Mouse (Mus musculus): ENCODE data around the gene Cacnb3.

Cacnb3 gene

DNA sequence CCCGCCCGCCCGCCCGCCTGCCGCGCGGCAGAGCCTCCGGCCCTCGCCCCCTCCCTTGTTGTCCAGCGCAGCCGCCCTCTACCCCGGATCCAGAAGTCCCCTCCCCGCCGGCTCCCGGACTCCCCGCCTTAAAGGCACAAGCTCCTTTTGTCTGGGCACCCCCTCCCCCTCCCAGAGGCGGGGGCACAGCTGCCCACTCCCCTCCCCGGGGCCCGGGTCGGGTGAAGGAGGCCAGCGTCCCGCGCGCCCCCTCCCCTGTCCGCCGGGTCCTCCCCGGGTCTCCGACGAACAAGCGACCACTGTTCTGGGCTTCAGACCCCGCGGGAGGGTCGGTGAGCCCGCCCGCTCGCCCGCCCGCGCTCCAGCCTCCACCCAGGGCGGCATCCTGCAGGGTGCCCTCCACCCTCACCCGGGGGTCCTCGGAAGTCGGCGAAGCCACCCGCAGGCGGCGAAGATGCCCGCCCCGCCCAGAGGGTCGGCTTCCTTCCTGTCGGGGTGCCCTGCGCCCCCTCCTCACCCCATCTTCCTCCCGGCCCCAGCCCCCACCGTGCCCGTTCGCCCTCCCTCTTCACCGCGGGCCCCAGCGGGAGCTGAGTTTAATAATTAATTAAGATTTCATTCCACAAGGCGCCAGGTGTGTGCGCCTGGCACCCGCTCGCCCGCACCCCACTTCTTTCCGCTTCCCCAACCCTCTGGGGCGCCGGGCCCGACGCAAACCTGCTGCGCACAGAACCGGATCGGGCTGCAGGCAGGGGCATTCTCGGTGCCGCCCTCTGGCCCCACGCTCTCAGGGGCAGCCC, 21.1 kb upstream of the Cacnb3 start, which contains the start of gene Adcy6:
Adcy6 (minus strand) TSS at position 746 of the 800 bp plus-strand sequence.
- DNase-seq (ENCODE audit: low read depth) = no peak

DNA sequence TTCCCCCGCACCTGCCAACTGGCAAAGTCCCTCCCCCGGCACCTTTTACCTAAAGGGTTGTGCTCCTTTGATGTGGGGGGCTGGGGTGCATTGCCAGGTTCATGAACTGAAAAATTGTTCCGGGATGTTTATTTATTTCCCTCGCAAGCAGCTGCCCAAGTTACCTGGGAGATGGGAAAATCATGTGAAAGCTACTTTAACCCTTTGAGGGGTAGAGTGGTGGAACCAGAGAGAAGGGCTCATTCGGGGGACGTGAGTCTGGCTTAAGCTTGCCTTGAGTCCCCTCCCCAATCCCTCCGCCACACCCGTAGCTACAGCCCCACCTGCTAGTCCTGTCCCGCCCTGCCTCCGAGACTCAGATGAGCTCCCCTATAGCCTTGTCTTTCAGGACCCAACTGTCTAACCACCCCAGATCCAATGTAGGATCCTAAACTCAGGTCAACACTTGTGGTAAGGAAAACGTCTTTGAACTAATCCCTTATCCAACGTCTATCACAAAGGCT, 20.5 kb upstream of the Cacnb3 start:
- no peak for DNase-seq (ENCODE audit: low read depth)

DNA sequence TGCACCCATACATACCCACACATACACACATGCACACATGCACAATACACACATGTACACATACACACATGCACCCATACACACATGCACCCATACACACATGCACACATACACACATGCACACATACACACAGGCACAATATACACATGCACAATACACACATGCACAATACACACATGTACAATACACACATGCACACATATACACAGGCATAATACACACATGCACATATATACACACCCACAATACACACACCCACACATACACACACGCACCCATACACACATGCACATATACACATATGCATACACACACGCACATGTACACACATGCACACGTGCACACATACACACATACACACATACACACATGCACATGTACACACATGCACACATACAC, 18.4 kb upstream of the Cacnb3 start:
- DNase-seq (ENCODE audit: low read depth) = no peak

DNA sequence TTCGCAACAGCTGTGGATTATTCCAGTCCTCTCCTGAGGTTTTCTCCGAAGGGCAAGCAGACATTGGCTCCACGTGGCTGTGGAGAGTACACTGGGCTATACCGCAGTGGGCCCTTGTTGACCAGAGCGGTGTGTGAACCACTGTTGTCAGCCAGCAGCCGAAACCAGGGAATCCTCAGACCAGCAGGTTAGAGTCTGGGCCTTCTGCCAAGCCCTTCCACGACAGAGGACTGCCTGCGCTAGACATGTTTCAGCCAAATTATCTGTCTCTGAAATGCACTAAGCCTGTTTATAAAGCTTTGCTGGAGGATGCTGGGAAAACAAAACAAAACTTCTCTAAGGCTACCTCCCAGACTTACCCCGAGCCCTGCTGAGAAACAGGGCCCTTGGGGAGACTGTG, 16.1 kb upstream of the Cacnb3 start:
- no peak for DNase-seq (ENCODE audit: low read depth)

DNA sequence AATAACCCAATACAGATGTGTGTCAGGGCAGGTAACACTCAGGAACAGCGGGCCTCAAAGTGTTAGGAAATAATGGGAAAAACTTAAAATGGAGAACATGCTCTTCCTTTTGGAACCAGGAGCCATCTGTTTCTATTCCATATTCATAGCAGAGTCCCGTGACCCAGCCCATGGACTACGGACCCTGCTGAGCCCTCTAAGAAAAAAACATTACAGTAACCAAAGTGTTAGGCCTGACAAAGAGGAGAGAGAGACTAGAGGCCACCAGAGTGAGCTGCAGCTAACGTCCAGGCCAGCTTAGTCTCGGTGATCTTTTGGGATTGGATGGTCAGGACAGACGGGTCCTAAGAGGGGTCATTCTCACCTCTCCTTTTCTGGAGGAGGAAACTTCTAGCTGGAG, 15.7 kb upstream of the Cacnb3 start:
- DNase-seq (ENCODE audit: low read depth) = no peak

DNA sequence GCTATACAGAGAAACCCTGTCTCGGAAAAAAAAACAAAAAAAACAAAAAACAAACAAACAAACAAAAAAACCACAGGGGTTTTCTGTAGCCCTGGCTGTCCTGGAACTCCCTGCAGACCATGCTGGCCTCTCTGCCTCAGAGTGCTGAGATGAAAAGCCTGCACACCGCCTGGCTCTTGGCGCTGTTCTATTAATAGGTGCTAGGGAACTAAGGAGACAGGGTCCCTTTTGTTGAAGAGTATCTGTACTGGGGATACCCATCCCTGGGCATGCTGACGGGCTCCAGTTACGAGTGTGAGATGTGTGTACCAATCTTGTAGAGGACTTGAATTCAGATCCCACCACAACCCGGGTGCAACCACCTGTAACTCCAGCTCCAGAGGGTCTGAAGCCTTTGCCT, 14.9 kb upstream of the Cacnb3 start:
- no peak for DNase-seq (ENCODE audit: low read depth)

DNA sequence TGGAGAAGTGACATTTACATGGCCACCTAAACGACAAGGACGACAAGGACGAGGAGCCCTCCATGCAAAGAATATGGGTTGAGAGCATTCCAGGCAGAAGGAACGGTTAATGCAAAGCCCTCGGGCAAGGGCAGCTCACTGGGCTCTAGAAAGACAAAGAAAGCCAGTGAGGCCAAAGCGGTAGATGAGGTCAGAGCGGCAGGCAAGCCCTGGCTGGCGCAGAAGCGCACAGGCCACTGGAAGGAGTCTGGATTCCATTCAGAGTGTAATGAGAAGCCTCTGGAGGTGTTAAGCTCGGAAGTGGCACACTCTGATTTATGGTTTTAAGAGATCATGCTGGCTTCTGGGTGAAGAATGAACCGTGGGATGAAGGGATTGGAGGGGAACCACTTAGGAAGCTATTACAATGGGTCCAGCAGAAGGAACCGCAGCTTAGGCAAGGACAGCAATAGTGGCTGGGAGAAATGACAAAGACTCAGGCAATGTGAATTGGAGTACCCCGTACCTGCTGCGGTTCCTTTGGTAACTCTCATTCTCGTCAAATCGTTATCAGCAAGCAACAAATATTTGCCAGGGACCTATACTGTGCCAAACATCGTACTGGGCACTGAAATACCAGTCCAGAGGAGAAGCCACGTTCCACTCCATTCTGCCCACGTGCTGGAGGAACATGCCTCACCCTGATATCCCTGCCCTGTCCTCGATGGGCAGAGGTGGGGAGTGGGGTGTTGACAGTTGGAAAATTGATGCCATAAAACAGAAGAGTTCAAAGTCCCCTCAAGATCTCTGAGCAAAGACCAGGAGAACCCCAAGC, 14.1 kb upstream of the Cacnb3 start:
- no peak for DNase-seq (ENCODE audit: low read depth)

DNA sequence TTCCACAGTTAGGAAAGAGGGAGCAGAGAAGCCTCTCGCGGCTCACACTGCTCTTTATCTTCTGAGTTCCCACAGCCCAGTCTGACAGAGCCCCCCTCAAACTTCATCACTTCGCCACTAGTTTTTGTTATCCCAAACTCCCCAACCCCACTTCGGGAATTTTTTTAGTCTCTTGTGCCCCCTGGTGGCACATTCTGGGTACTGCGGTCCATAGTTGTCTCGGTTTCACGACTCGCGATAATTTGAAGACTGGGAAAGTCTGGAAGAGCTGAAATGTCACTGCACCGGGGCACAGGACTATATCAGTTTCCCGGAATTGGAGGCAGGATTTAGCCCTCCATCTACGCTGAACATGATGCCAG, 13.5 kb upstream of the Cacnb3 start:
- no peak for DNase-seq (ENCODE audit: low read depth)

DNA sequence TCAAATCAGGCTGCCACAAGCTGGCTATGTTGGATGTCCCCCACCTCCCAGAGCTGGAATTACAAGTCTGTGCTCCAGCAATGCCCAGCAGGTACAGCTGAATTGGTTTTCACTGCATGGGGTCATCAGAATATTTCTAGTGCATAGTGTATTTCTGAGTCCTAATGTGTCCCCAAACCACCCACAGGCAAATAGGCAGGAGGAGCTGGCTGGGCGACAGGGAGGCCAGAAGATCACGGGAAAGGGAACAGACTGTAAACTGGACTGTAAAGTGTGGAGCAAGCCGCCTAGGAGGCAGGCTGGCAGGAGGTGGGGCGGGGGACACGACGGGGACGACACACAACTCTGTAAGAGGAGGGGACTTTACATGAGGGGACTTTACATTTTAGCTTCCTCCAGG, 8.4 kb upstream of the Cacnb3 start:
- no peak for DNase-seq (ENCODE audit: low read depth)

DNA sequence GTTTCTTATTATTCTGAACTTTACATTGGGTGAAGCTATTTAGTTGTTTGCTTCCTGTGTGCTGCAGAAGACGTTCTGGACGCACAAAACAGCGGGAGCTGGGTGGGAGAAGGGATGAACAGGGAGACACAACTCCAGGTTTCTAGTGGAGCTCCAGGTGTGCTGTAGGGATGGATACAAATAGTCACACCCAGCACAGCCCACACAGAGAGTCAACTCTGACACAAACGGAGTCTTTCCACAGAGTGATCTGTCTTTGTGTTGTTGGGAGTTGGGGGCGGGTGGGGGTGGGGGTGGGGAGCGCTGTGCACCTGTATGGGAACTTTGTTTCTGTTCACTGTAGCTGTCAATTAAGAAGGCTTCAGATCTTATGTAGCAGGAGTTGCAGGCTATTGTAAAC, 7.9 kb upstream of the Cacnb3 start:
- DNase-seq (ENCODE audit: low read depth) = no peak

DNA sequence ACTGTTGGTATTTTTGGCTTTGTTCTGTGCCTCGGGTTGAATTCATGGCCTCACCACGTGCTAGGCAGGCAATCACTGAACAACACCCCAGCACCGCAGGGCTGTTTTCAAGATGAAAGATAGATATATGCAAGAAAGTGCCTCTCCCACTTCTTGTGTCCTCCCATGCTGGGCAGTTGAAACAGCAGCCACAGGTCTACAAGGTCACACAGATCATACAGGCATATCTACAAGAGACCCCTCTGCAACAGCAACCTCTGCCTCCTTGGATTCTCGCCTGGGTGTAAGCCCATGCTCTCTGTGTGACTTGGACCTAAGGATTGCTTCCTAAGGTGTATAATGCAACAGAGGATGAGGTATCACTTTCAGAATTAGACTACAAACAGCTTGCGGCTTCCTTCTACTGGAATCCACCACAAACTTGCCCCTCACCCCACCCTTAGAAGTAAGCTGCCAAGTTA, 7.2 kb upstream of the Cacnb3 start:
- no peak for DNase-seq (ENCODE audit: low read depth)

DNA sequence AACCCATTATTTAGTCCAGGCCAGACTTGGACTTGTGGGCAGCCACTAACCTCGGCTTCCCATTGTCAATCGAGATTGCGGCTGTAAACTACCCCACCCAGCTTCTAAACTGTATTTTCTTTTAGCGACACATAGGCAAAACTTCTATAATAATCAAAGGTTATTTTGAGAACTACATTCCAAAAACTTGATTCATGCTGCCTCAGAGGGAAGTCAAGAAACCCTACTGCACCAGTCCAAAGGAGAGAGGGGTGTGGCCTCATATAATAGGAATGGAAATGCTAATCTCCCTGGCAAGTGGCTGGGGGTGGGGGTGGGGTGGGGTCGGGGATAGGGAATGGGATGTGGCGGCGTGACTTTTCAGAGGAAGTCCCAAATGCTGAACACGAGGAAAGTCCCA, 4.6 kb upstream of the Cacnb3 start:
- DNase-seq (ENCODE audit: low read depth) = no peak

DNA sequence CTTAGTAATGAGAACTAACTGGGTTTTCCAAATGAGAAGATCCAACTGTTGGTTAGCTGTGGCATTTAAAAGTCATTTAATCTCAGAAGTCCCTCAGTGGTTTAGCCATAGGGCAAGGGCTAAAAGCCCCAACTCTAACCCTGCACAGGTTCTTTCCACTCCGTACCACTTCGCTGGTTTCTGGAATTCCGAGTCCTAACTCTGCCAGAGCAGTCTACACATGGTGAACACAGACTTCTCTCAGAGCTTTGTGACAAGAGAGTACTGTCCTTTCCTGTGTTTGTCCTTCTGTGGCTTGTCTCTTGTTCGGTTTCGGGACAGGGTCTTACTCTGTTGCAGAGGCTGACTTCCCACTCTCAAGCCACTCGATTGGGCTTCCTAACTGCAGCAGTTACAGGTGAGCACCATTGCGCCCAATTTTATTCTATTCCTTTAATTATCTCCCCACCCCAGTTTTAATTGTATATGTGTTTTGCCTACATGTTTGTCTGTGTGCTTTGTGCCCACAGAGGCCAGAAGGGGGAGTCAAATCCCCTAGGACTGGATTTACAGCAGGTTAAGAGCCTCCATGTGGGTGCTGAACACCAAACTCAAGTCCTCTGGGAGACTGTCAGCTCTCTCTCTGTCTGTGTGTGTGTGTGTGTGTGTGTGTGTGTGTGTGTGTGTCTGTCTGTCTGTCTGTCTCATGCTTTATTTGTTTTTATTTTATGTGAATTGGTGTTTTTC, 4.0 kb upstream of the Cacnb3 start:
- no peak for DNase-seq (ENCODE audit: low read depth)

DNA sequence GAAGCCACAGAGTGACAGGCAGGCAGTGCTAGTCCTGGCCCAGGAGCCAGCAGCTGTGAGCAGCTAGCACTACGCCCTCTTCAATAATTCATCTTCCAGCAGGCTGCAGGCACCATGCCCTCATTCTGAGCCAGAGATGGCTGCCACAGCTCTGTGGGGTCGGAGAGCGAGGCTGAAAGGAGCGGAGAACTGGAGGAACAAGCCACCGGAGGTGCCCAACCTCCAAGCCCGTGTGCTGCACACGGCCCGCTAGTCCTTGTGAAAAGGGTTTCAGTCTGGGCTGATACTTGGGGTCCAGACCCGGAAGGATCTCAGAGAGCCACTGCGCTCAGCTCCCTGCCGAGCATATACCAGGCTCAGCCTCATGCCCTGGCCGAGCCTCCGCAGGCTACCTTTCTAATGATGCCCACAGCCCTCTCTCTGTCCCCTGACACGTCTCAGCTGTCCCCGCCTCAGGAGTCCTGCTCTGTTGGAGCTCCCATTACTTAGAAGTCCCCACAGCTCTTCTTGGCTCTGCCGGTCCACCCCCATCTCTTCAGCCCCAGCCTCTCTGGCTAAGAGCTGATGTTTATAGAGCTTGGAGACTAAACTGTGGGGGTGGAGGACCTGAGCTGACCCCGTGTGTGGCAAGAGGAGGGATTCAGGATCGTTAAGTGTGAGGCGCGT, 1.9 kb upstream of the Cacnb3 start:
- DNase-seq (ENCODE audit: low read depth) = no peak

DNA sequence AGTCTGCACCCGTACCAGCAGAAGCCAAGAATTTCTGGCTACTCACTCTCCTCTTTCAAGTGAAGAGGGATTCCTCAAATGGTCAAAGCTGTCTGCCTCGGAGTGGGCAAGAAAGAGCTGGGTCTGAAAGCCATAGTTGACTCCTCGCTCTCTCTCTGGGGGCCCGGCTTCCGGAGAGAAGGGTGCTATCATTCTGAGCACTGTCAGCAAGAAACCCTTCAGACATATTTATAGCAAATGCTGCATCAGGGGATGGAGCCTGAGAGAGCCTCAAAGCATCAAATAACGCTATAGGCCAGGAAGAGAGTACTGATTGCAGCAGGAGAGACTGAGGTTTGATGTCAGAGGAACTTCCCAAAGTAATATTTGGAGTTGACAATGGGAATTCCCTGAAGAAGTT, 1.2 kb upstream of the Cacnb3 start:
- DNase-seq (ENCODE audit: low read depth) = no peak

DNA sequence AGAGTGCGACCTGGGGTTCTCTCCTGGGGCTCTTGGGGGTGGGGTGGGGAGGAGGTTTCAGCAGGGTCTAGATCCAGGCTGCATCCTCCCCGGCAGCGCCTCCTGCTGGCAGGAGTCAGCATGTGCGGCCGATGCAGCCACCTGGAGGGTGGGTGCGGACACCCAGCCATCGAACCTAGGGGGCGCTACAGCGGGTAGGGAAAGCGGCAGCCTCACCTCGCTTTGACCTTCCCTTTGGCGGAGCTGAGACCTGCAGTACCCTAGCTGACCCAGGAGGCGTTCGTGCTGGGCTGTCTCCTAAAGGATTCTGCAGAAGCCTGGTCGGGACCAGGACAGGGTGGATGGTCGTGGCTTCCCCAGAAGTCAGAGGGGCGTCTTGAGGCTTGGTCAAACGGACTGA, 853 bp downstream of the Cacnb3 start:
- no peak for DNase-seq (ENCODE audit: low read depth)

DNA sequence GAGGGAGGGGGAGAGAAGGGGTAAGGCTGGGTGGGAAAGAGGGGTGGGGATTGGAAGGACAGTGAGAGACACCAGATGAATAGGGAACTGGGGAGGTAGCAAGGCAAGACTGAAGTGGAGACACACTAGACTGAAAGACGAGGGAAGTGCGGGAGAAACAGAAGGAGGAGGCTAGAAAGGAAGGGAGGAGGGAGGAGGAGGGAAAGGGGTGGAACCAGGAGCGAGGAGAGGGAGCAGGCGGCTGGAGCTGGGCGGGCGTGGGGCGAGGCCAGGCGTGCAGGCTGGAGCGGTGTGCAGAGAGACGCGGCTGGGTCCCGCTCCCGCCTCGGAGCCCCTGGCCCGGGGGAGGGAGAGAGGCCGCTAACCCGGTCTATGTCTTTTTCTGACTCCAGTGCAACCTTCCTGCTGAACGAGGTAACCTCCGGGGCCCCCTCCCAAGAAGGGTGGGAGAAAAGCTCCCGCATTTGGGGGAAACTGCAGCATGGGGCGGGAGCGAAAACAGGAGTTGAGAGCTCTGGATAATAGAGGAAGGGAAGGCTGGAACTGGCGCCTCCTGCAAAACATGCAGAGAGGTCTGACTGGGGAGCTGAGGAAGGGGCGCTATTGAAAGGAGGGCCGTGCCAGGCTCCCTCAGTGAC, 1.6 kb downstream of the Cacnb3 start:
- DNase-seq (ENCODE audit: low read depth) = no peak

DNA sequence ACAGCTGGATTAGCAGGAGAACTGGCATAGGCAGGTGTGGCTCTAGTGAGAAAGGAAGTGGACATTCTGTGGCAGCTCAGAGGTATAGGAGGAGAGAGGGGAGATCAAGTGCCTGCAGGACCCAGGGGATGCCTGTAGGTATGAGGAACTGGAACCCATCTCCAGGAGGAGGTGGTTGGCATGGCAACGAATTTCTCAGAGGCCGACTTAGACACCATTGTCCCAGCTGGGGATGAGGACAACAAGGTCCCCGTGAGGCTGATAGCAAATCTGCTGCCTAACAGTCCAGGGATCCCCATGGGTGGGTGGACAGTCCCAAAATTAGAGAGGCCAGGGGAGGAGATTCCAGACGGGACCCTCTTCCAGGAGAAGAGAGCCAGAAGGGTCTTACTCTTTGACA, 2.3 kb downstream of the Cacnb3 start:
- no peak for DNase-seq (ENCODE audit: low read depth)

DNA sequence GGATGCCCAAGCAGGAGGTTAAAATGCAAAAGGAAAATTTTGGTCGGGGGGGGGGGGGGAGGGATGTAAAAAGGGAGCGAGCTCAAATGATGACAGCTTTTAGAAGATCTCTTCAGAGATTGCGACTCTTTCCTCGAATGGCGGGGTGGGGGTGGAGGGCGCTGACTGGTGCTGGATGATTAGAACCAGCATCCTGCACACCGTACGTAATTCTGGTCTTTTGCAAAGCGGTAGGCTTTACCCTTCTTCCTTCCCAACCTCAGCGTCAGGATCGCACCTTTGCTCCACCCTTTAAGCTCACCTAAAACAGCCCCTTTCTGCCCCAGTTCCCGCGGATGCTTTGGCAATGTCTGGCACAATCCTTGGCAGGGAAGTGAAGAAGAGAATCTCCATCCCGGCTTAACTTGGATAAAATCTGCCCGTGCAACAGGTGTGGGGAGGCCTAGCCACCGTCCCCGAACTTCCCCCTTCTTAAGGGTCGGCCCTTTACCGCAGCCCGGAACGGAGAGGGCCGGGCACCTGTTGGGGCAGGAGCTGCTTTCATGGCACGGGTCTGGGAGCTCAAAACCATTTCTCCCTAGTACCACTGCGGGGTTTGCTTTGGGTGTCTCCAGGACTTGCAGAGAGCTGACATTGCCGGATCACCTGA, 3.3 kb downstream of the Cacnb3 start:
- no peak for DNase-seq (ENCODE audit: low read depth)

DNA sequence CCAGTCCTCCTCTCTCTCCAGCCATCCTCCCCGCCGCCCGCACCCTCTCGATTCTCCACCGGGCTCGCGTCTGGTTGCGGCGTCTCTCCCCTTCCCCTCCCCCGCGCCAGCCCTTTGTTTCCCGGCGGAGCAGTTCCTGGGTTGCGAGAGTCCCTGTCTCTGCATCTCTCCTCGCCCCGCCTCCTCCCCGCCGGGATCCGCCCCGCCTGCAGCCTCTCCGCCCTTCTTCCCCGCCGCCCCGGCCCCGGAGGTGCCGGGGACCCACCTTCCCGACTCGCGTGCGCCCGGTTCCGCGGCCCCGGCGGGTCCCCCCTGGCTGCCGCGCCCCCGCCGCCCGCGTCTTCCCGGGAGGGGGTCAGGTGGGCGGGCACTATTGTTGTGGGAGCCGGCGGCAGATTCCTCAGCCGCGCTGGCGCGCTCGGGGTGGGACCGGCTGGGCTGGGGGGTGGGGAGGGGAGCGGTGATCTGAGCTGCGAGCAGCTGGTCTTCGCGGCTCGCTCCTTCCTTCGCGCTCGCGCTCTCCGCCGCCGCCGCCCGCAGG, 4.0 kb downstream of the Cacnb3 start:
- DNase-seq (ENCODE audit: low read depth) = no peak
